Mouse (Mus musculus) spleen, adult 2 months (tissue): ENCODE measurements around the gene Cct7.

Experiments
- CTCF ChIP-seq: fragments of 200-500 bp; IDR thresholded peaks from 2 replicates; pipeline ENCODE4 v1.5.1; 2011; ENCODE audit warnings: mild to moderate bottlenecking, inconsistent platforms; ENCODE audit not compliant: insufficient read depth, insufficient read length, insufficient replicate concordance; ENCODE audit errors: extremely low read depth
- POLR2A ChIP-seq: fragments of 200-500 bp; IDR thresholded peaks from 2 replicates; pipeline ENCODE4 v1.6.1; 2011; ENCODE audit warnings: low read depth, low read length, inconsistent platforms

DNA sequence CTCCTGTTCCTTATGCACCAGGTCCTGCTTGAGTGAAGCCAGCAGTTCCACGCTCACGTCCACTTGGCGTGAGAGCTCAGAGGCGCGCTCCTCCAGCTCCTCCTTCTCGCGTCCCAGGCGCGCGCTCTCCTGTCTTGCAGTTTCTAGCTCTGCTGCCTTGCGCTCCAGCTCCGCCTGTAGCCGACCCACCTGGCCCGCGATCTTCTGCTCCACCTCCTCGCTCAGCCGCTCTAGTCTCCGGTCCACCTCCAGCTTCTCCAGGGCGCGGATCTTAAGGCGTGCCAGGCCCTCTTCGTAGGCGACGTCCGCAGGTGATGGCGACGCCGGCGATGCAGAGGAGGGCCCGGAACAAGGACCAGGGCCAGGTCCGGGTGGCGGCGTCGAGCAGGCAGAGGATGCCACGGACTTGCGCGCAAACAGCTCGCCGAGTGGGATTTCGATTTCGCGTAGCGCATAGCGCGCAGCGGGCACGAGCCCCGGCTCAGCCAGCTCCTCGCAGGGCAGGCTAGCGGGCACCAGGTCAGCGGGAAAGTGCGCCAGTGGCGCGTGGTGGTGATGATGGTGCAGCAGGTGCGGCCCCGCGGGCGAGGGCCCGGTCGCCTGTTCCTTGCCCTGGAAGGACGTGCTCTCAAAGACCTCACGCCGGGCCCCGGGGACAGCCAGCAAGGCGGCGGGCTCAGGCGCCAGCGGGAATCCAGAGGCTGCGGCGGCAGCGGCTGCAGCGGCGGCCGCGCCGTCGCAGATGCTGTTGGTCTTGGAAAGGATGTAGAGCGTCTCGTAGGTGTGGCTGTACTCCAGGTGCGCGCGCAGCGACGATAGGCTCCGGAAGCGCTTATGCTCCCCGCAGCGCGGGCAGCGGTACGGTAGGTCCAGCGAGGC is 32.8 kb downstream of the Cct7 start:
- no peak for TF ChIP-seq CTCF
- TF ChIP-seq POLR2A = no peak
